Mouse (Mus musculus): Measurements from ENCODE around the gene Hadh.

- no peak for TF ChIP-seq E2F4 (IDR thresholded peaks at IDR 0.05; ENCODE audit: insufficient read depth)
- no peak for TF ChIP-seq USF1 (IDR thresholded peaks at IDR 0.05; ENCODE audit: low read depth)
- TF ChIP-seq MYOD1 (IDR thresholded peaks at IDR 0.05; ENCODE audit: control insufficient read depth in 1 of 3, insufficient read length in 2 of 3, low read depth in 2 of 3) = no peak
These were observed 85.7 kb downstream of the Hadh start for GRCm38 (mm10) chr3:131186193-131186592.

Measured in myocyte (in vitro differentiated cells).